Mouse (Mus musculus): ENCODE results near the gene Arhgef19. TPM values are rescaled to one million over a fixed set of nuclear protein-coding genes. Genes with fewer than 3 reads are reported as not detected.

The Arhgef19 gene
- polyA plus RNA-seq, 1 experiment from 2014 or later = 2.1 TPM

DNA sequence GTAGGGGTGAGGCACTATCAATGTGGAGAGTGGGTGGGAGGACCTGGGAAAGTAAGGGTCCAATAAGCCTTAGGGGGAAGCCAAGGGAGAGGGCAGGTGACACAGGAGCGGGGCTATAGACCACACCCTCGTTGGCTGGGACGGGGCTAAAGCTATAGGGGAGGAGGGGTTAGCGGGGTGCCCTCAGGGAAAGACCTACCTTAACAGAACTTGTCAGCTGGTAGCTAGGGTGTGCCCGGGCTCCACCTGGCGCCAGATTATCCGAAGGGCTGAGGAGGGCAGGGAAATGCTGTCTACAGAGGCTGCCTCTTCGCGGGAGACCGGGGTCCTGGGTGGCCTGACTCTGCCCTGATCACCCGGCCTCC is 9.3 kb downstream of the Arhgef19 start:
- no peaks in the 10 kb centered on the region for H3K36me3 ChIP-seq (ENCODE audit: control insufficient read depth, insufficient read depth, low read length)
- H3K4me2 ChIP-seq (replicated peaks; ENCODE audit: low read depth, low read length) = no peak overlapping the region
- H3K27ac ChIP-seq (ENCODE audit: low read depth, low read length) = no peak overlapping the region
- peaks cover 61% of the 10 kb centered on the region for H3K27me3 ChIP-seq (ENCODE audit: control insufficient read depth, insufficient read depth, low read length)
- peaks cover 9% of the 10 kb centered on the region for H3K4me1 ChIP-seq (replicated peaks; ENCODE audit: control insufficient read depth, insufficient read depth, low read length)
- no peak for DNase-seq (ENCODE audit: low spot score)
- H3K9ac ChIP-seq (ENCODE audit: low read depth, low read length) = no peak overlapping the region
- ATAC-seq (ENCODE audit: low FRiP score) = no peak
- WGBS = 12% methylated on average over 11 of the region's 11 CpGs
- no peak overlapping the region for H3K4me3 ChIP-seq (ENCODE audit: low read depth, low read length)
- H3K9me3 ChIP-seq (ENCODE audit: control insufficient read depth, low read length) = no peaks in the 10 kb centered on the region

DNA sequence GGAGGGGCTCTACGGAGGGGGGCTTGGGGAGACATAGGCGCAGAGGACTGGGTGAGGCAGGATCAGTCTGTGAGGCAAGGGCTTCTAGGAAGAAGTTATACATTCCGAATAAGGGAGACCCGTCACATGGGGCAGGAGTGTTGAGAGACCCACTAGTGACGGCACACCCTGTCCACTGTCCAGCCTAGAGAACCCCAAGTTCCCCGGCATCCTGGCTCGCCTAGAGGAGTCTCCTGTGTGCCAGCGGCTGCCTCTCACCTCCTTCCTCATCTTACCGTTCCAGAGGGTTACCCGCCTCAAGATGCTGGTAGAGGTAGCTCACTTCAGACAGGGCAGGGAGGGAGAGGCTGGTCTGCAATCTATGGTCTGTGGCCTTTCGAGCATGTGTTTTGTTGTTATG is 10.1 kb downstream of the Arhgef19 start:
- Histone ChIP-seq H3K9ac (ENCODE audit: low read depth, low read length) (no peak overlapping the region), H3K27me3 (ENCODE audit: control insufficient read depth, insufficient read depth, low read length) (peaks cover 54% of the 10 kb centered on the region), H3K9me3 (ENCODE audit: control insufficient read depth, low read length) (no peaks in the 10 kb centered on the region), H3K36me3 (ENCODE audit: control insufficient read depth, insufficient read depth, low read length) (no peaks in the 10 kb centered on the region), H3K4me3 (ENCODE audit: low read depth, low read length) (no peak overlapping the region), H3K4me1 (replicated peaks; ENCODE audit: control insufficient read depth, insufficient read depth, low read length) (peaks cover 9% of the 10 kb centered on the region), H3K27ac (ENCODE audit: low read depth, low read length) (no peak overlapping the region), H3K4me2 (replicated peaks; ENCODE audit: low read depth, low read length) (no peak overlapping the region)
- no peak for ATAC-seq (ENCODE audit: low FRiP score)
- no peak for DNase-seq (ENCODE audit: low spot score)
- 75% methylated on average over 11 of the region's 11 CpGs for WGBS

- H3K27me3 ChIP-seq (ENCODE audit: control insufficient read depth, insufficient read depth, low read length) = peaks cover 38% of the 10 kb centered on the region
- H3K36me3 ChIP-seq (ENCODE audit: control insufficient read depth, insufficient read depth, low read length) = no peaks in the 10 kb centered on the region
- no peak overlapping the region for H3K9ac ChIP-seq (ENCODE audit: low read depth, low read length)
- DNase-seq (ENCODE audit: low spot score) (no peak), ATAC-seq (ENCODE audit: low FRiP score) (no peak)
- H3K4me1 ChIP-seq (replicated peaks; ENCODE audit: control insufficient read depth, insufficient read depth, low read length) = peaks cover 4% of the 10 kb centered on the region
- H3K27ac ChIP-seq (ENCODE audit: low read depth, low read length) = no peak overlapping the region
- WGBS = 65% methylated on average over 8 of the region's 8 CpGs
- no peaks in the 10 kb centered on the region for H3K9me3 ChIP-seq (ENCODE audit: control insufficient read depth, low read length)
- H3K4me2 ChIP-seq (replicated peaks; ENCODE audit: low read depth, low read length) = no peak overlapping the region
- no peak overlapping the region for H3K4me3 ChIP-seq (ENCODE audit: low read depth, low read length)
Measured at GRCm38 (mm10) chr4:141251071-141251470, 11.8 kb downstream of the Arhgef19 start.

DNA sequence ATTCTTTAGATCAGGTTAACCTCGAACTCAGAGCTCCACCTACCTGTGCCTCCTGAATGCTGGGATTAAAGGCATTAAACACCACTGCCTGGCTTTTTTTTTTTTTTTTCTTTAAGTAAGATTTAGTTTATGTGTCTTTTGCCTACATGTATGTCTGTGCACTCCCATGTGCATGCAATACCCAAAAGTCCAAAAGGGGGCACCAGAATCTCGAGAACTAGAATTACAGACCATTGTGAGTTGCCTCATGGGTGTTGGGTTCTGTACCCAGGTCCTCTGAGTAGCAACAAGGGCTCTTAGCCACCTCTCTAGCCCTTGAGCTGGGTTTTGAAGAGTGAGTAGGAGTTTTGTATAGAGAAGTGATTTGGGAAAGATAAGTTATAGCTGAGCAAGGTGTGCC is 13.3 kb downstream of the Arhgef19 start:
- no peak for DNase-seq (ENCODE audit: low spot score)
- ATAC-seq (ENCODE audit: low FRiP score) = no peak
- H3K4me3 ChIP-seq (ENCODE audit: low read depth, low read length) = no peak overlapping the region
- peaks cover under 1% of the 10 kb centered on the region for H3K4me1 ChIP-seq (replicated peaks; ENCODE audit: control insufficient read depth, insufficient read depth, low read length)
- no peaks in the 10 kb centered on the region for H3K9me3 ChIP-seq (ENCODE audit: control insufficient read depth, low read length)
- H3K27me3 ChIP-seq (ENCODE audit: control insufficient read depth, insufficient read depth, low read length) = peaks cover 23% of the 10 kb centered on the region
- no peak overlapping the region for H3K27ac ChIP-seq (ENCODE audit: low read depth, low read length)
- WGBS = 73% methylated on average over 2 of the region's 2 CpGs
- no peaks in the 10 kb centered on the region for H3K36me3 ChIP-seq (ENCODE audit: control insufficient read depth, insufficient read depth, low read length)
- no peak overlapping the region for H3K9ac ChIP-seq (ENCODE audit: low read depth, low read length)
- H3K4me2 ChIP-seq (replicated peaks; ENCODE audit: low read depth, low read length) = no peak overlapping the region

DNA sequence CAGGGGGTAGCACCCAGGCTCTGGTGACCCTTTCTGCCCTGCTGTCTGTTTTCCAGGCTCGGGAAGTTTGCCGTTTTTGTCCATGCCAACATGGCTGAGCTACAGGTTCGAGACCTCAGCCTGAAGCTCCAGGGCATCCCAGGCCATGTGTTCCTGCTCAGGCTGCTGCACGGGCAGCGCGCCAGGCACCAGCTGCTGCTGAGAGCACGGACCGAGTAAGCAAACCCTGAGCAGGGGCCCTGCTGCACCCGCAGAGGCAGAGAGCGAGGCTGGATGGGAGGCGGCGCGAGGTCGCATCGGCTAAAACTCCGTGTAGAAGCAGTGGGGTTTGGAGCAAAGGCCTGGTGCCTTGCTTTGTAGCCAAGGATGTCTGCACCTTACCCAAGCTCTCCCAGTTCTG is 14.9 kb downstream of the Arhgef19 start:
- WGBS = 82% methylated on average over 16 of the region's 16 CpGs
- H3K27ac ChIP-seq (ENCODE audit: low read depth, low read length) = no peak overlapping the region

DNA sequence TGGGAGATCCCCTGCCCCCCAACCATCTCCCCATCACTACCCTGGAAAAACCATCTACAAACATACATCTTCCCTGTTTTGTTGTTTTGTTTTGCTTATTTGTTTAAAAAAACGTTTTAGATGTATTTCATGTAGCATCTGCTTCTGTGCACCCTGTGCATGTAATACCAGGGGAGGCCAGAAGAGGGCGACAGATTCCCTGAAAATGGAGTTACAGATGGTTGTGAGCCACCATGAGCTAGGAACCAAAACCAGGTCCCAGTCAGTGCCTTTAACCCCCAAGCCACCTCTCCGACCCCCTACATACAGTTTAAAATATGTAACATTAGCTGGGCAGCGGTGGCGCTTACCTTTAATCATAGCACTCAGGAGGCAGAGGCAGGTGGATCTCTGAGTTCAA is 18.1 kb downstream of the Arhgef19 start:
- DNase-seq (ENCODE audit: low spot score) = no peak
- Histone ChIP-seq H3K4me1 (replicated peaks; ENCODE audit: control insufficient read depth, insufficient read depth, low read length) (no peaks in the 10 kb centered on the region), H3K27ac (ENCODE audit: low read depth, low read length) (no peak overlapping the region), H3K9ac (ENCODE audit: low read depth, low read length) (no peak overlapping the region), H3K4me2 (replicated peaks; ENCODE audit: low read depth, low read length) (no peak overlapping the region), H3K27me3 (ENCODE audit: control insufficient read depth, insufficient read depth, low read length) (no peaks in the 10 kb centered on the region), H3K9me3 (ENCODE audit: control insufficient read depth, low read length) (no peaks in the 10 kb centered on the region), H3K36me3 (ENCODE audit: control insufficient read depth, insufficient read depth, low read length) (no peaks in the 10 kb centered on the region), H3K4me3 (ENCODE audit: low read depth, low read length) (no peak overlapping the region)
- ATAC-seq (ENCODE audit: low FRiP score) = no peak
- 69% methylated on average over 5 of the region's 5 CpGs for WGBS

More for the DNA sequence above, 14.9 kb downstream of the Arhgef19 start:
- Histone ChIP-seq H3K4me1 (replicated peaks; ENCODE audit: control insufficient read depth, insufficient read depth, low read length) (no peaks in the 10 kb centered on the region), H3K4me3 (ENCODE audit: low read depth, low read length) (no peak overlapping the region), H3K9me3 (ENCODE audit: control insufficient read depth, low read length) (no peaks in the 10 kb centered on the region), H3K9ac (ENCODE audit: low read depth, low read length) (no peak overlapping the region), H3K27me3 (ENCODE audit: control insufficient read depth, insufficient read depth, low read length) (peaks cover 7% of the 10 kb centered on the region), H3K36me3 (ENCODE audit: control insufficient read depth, insufficient read depth, low read length) (no peaks in the 10 kb centered on the region), H3K4me2 (replicated peaks; ENCODE audit: low read depth, low read length) (no peak overlapping the region)
- DNase-seq (ENCODE audit: low spot score) (no peak), ATAC-seq (ENCODE audit: low FRiP score) (no peak)

GRCm38 (mm10) chr4:141259413-141259812 is 20.1 kb downstream of the Arhgef19 start:
- H3K9ac ChIP-seq (ENCODE audit: low read depth, low read length) = no peak overlapping the region
- H3K4me1 ChIP-seq (replicated peaks; ENCODE audit: control insufficient read depth, insufficient read depth, low read length) = no peaks in the 10 kb centered on the region
- H3K9me3 ChIP-seq (ENCODE audit: control insufficient read depth, low read length) = no peaks in the 10 kb centered on the region
- H3K36me3 ChIP-seq (ENCODE audit: control insufficient read depth, insufficient read depth, low read length) = no peaks in the 10 kb centered on the region
- H3K4me2 ChIP-seq (replicated peaks; ENCODE audit: low read depth, low read length) = no peak overlapping the region
- no peak overlapping the region for H3K27ac ChIP-seq (ENCODE audit: low read depth, low read length)
- WGBS = 84% methylated on average over 12 of the region's 12 CpGs
- no peak for DNase-seq (ENCODE audit: low spot score)
- no peaks in the 10 kb centered on the region for H3K27me3 ChIP-seq (ENCODE audit: control insufficient read depth, insufficient read depth, low read length)
- no peak for ATAC-seq (ENCODE audit: low FRiP score)
- no peak overlapping the region for H3K4me3 ChIP-seq (ENCODE audit: low read depth, low read length)

DNA sequence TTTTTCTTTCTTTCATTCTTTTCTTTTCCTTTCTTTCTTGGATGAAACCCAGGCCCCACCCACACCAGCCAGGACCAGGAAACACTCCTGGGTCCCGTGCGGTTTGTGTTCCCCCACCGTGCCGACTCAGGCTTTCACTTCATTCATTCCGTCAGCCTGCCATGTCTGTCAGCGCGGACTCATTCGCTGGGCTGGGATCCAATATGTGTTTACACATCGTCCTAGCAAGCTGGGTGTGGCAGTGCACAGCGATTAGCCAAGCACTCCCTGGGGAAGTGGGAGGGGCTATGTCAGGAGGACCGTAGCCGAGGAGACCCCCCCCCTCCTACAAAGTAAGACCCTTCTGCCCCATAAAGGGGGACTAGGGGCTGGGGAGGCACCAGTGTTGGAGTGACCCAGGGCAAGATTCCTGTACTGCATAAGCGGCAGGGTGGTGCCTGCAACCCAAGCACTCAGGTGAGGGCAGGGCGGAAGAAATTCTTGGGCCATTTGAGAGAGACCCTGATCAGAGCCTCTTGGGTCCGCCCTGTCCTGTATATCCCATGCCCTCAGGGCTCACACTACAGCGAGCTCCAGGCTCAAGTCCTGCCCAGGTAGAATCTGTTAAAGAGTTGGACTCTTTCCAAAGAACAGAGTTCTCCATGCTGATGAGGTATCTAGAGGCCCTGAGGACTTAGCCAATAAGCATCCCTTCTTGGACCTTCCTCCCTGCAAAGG is 20.9 kb downstream of the Arhgef19 start:
- H3K27me3 ChIP-seq (ENCODE audit: control insufficient read depth, insufficient read depth, low read length) = no peaks in the 10 kb centered on the region
- H3K4me2 ChIP-seq (replicated peaks; ENCODE audit: low read depth, low read length) = no peak overlapping the region
- no peaks in the 10 kb centered on the region for H3K36me3 ChIP-seq (ENCODE audit: control insufficient read depth, insufficient read depth, low read length)
- no peaks in the 10 kb centered on the region for H3K4me1 ChIP-seq (replicated peaks; ENCODE audit: control insufficient read depth, insufficient read depth, low read length)
- DNase-seq (ENCODE audit: low spot score) = no peak
- H3K9ac ChIP-seq (ENCODE audit: low read depth, low read length) = no peak overlapping the region
- no peak for ATAC-seq (ENCODE audit: low FRiP score)
- no peak overlapping the region for H3K27ac ChIP-seq (ENCODE audit: low read depth, low read length)
- no peak overlapping the region for H3K4me3 ChIP-seq (ENCODE audit: low read depth, low read length)
- no peaks in the 10 kb centered on the region for H3K9me3 ChIP-seq (ENCODE audit: control insufficient read depth, low read length)
- WGBS = 67% methylated on average over 16 of the region's 16 CpGs

DNA sequence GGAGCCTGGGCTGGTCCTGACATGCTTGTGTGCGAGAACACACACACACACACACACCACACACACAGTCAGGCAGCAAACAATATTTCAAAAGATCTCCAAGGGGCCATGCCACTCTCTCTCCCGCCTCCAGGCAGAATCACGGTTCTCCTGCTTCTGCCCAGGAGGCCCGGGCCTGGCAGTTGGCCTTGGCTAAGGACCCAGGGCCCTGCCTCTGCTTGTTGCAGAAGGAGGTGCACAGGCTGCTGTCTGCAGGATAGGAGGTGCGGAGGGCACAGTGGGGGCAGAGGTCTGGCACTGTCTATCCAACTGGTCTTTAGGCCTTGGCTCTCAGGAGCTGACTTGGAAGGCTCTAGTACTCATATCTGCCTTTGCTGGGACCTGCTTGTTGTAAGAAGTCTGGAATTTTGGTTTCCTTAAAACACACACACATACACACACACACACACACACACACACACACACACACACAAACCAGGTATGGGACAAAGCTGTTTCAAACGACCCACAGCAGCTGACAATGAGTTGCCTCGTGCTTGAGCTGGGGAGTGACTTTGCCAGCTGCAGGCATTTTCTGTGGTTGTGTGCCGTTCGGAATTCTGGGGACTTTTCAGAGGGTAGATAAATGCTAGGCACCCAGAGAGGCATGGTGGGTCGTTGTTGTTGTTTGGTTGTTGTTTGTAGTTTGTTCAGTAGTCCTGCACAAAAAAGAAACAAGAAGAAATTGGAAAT is 23.8 kb downstream of the Arhgef19 start:
- DNase-seq (ENCODE audit: low spot score) (no peak), ATAC-seq (ENCODE audit: low FRiP score) (no peak)
- H3K36me3 ChIP-seq (ENCODE audit: control insufficient read depth, insufficient read depth, low read length) = no peaks in the 10 kb centered on the region
- no peak overlapping the region for H3K4me2 ChIP-seq (replicated peaks; ENCODE audit: low read depth, low read length)
- no peaks in the 10 kb centered on the region for H3K9me3 ChIP-seq (ENCODE audit: control insufficient read depth, low read length)
- no peaks in the 10 kb centered on the region for H3K27me3 ChIP-seq (ENCODE audit: control insufficient read depth, insufficient read depth, low read length)
- 75% methylated on average over 10 of the region's 10 CpGs for WGBS
- H3K4me1 ChIP-seq (replicated peaks; ENCODE audit: control insufficient read depth, insufficient read depth, low read length) = no peaks in the 10 kb centered on the region
- H3K27ac ChIP-seq (ENCODE audit: low read depth, low read length) = no peak overlapping the region
- H3K9ac ChIP-seq (ENCODE audit: low read depth, low read length) = no peak overlapping the region
- H3K4me3 ChIP-seq (ENCODE audit: low read depth, low read length) = no peak overlapping the region
